Mouse (Mus musculus): Measurements from ENCODE around the gene Pnliprp1.
A peak's percentile ranks its signal among the peaks of the same experiment; 100 is the strongest.

The Pnliprp1 gene

DNA sequence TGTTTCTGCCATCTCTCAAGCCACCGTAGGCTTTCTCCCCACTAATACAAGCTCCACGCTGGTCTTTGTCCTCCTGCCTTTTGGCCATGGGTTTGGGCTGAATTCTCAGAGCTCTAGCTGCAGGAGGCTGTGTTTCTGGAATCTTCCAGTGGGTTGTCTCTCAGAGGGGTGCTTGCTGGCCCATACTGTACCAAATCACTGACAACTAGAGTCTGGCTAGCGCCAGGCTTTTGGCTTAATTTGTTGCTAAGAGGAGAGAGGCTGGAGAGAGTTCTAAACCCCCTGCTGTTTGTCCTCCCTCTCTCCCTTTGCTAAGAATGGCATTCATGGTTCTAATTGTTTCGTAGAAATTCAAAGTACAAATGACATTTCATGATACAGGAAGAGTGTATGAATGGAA, 52.9 kb downstream of the Pnliprp1 start:
- DNase-seq (ENCODE audit: low spot score): peak; percentile 25

DNA sequence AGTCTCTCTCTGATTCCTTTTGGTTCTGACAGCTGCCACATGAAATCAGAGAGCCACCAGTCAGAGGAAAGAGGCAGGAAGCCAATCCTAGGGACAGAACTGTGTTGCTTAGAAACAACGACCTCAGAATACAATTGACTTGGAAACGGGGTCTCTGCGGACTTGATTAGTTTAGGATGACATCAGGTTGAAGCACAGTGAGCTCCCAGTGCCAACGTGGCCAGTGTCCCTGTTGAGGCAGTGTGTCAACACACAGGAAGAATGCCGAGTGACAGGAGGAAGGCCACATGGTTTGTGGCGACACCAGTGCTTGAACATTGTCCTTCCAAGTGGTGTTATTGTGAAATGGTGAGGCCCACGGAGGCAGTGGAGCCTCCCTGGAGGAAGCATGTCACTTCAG, 55.3 kb downstream of the Pnliprp1 start:
- peak; percentile 42 for DNase-seq (ENCODE audit: low spot score)

DNA sequence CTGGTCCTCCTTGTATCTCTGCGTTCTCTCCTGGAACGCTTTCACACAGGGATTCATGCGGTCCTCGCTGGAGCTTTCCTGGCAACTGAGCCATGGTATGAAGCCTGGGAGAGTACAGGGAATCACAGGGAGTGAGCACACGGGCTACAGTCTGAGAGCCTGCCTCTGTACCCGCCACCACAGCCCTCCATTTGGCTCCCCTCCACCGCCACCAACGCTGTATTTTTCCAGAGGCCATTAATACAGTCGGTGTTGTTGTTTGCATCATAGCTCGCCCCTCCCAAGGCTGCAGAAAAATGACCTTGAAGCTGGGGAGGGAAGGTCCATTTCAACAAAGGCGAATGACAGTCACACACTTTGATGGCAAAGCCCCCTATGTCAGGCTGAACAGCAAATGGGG, 60.5 kb downstream of the Pnliprp1 start:
- no peak for DNase-seq (ENCODE audit: low spot score)
